In genomic region chr17:48203086-48203485, GRCm38 (mm10) we compare ENCODE assay signal across 24 mouse cellular contexts. TPM values are rescaled to one million over a fixed set of nuclear protein-coding genes. Genes with fewer than 3 reads are reported as not detected.
A peak's percentile ranks its signal among the peaks of the same experiment; 100 is the strongest.
DNase-seq lines count a peak whose midpoint lies in the region; TF ChIP-seq lines count a peak whose summit lies in the region.
"Had no signal": no experiment of that assay in that cellular context is flagged by ENCODE, and none has a peak within 500 bp of the region (broad histone marks: within the 10 kb centered on the region; RNA-seq: fewer than 3 reads in every experiment).

No protein-coding gene starts in this region.

- no peaks in the 10 kb centered on the region for H3K4me1 ChIP-seq in lung, adult 2 months (ENCODE audit: control insufficient read depth, insufficient read depth, low read length)
- H3K4me1 ChIP-seq: embryonic facial prominence, embryonic 13.5 days; embryonic facial prominence, embryonic 15.5 days; forebrain, embryonic 10.5 days; forebrain, embryonic 12.5 days had no signal

- TF ChIP-seq CTCF in lung, adult 2 months (IDR thresholded peaks at IDR 0.05; ENCODE audit: insufficient read depth, low read length) = no peak

- TF ChIP-seq POLR2A in lung, adult 2 months (IDR thresholded peaks at IDR 0.05; ENCODE audit: borderline replicate concordance, extremely low read depth, low read depth, low read length) = no peak

- DNase-seq in lung, postnatal 10 days = peak; percentile 0
- DNase-seq in lung, adult 2 months = no peak
- peak; percentile 8 to 50 for DNase-seq in spleen, postnatal 4 days (ENCODE audit: low spot score in 2 of 2)
- no peak for DNase-seq in spleen, postnatal 36 days (ENCODE audit: low spot score in 2 of 2)
- peak; percentile 2 for DNase-seq in testis, postnatal 14 days (ENCODE audit: low spot score)
- no peak for DNase-seq in thymus, adult 18-20 months
- DNase-seq: adrenal gland, adult 2 months; adrenal gland, postnatal 10 days; adrenal gland, postnatal 25 days; cerebellum, adult 11 months; cerebellum, adult 18-20 months; cerebellum, adult 8-10 months; cerebellum, adult 9-11 months; cerebellum, postnatal 14 days; cerebellum, postnatal 36 days had no signal

- H3K4me3 ChIP-seq in lung, adult 2 months (replicated peaks; ENCODE audit: extremely low read depth, low read depth, low read length) = no peak overlapping the region
- H3K4me3 ChIP-seq: embryonic facial prominence, embryonic 13.5 days; embryonic facial prominence, embryonic 15.5 days; erythroblast, embryonic 14.5 days; forebrain, embryonic 10.5 days; forebrain, embryonic 12.5 days had no signal

- WGBS in lung, adult 2 months = 93% methylated on average over 12 of the region's 12 CpGs

RNA-seq across cellular contexts. Expression of gene Trem1, which starts 29.5 kb away (rescaled TPM):
- 0.68 and 1.2 TPM in 2 replicates for polyA plus RNA-seq in lung, adult 2 months (2012; rRNA removed)
- polyA plus RNA-seq: adrenal gland, adult 2 months; brain, embryonic 14.5 days; C2C12; embryonic facial prominence, embryonic 15.5 days; erythroblast, embryonic 14.5 days; forebrain, embryonic 10.5 days; forebrain, embryonic 12.5 days; forebrain, embryonic 14.5 days had no signal

RNA-seq across cellular contexts. Expression of gene A530064D06Rik, which starts 36.0 kb away (rescaled TPM):
- polyA plus RNA-seq in lung, adult 2 months (2012; rRNA removed) = 0.55 and 0.71 TPM in 2 replicates
- polyA plus RNA-seq: C2C12; embryonic facial prominence, embryonic 11.5 days; embryonic facial prominence, embryonic 13.5 days; embryonic facial prominence, embryonic 15.5 days; erythroblast, embryonic 14.5 days; forebrain, embryonic 10.5 days; forebrain, embryonic 12.5 days; forebrain, embryonic 14.5 days had no signal

RNA-seq across cellular contexts. Expression of gene Trem3, which starts 44.5 kb away (rescaled TPM):
- polyA plus RNA-seq in lung, adult 2 months (2012; rRNA removed) = 0.74 and 1.3 TPM in 2 replicates
- polyA plus RNA-seq: adrenal gland, adult 2 months; C2C12; embryonic facial prominence, embryonic 13.5 days; embryonic facial prominence, embryonic 15.5 days; erythroblast, embryonic 14.5 days; forebrain, embryonic 10.5 days; forebrain, embryonic 12.5 days; forebrain, embryonic 14.5 days had no signal

RNA-seq across cellular contexts. Expression of gene 9830107B12Rik, which starts 57.0 kb away (rescaled TPM):
- 0.09 and 0.15 TPM in 2 replicates for polyA plus RNA-seq in lung, adult 2 months (2012; rRNA removed)
- polyA plus RNA-seq: adrenal gland, adult 2 months; brain, embryonic 14.5 days; C2C12; embryonic facial prominence, embryonic 11.5 days; embryonic facial prominence, embryonic 13.5 days; embryonic facial prominence, embryonic 15.5 days; erythroblast, embryonic 14.5 days; forebrain, embryonic 10.5 days; forebrain, embryonic 12.5 days; forebrain, embryonic 14.5 days had no signal

Comparison
In these comparisons a context has a peak if more than half of its experiments do, and no peak if none do; other contexts are left out.
1. DNase-seq: peak in lung, postnatal 10 days (single experiment), spleen, postnatal 4 days (2 of 2) and testis, postnatal 14 days (single experiment); none in lung, adult 2 months (single experiment), spleen, postnatal 36 days (0 of 2) and thymus, adult 18-20 months (0 of 2).